Mouse (Mus musculus) cerebellum, adult 8-10 months (tissue): ENCODE data around the gene Slx4ip.
"Not testable (repeated sequence)": the region's sequence is repeated elsewhere in the genome, so short reads cannot be mapped to it uniquely, and the experiment has no call there.

Experiments used
- DNase-seq: peaks from one replicate; pipeline ENCODE4 v3.0.0; 2022

The Slx4ip gene

DNA sequence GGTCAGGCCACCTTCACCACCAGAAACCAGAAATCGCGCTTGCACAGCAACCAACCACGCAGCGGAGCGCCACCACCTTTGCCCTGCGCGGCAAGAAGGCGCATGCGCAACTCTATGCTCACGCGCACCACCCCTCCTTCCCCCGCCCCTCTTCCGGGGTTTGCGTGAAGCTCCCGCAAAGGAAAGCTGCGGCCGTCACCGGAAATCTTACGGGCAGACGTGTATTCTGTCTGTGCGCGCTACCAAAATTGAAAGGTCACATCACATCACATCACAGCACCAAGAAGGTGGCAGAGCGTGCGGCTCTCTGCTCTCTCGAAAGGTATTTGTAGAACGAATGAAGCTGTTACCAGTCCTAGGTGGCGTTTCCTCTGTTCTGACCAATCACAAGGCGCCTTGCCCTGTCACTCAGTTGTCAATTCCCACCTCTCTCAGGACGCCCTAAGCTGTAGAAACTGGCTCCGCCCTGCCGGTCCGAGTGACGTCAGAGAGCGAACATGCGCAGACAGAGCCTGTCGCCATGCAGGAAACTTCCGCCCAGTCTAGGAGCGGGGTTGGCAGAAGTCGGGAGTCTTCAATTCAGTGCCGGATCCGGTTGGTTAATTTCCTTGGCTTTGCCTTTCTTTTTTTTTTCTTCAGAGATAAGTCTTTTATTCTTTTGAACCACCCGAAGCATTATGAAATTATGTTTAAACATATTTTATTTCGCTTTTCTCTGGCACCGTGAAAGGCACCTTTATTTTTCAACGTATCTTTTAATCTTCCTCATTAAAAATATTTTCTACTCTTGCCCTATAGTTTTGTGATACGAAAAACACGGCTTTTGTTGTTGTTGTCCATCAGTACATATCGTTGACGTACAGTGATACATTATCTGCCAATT, at the start of gene Slx4ip, which contains the start of the genes AL731706.1 and Mkks:
Gene Slx4ip, plus strand, starts transcription at position 151 of the 883 bp plus-strand sequence.
Gene AL731706.1, minus strand, starts transcription at position 322 of the 883 bp plus-strand sequence.
Gene Mkks, minus strand, starts transcription at position 322 of the 883 bp plus-strand sequence.
- peak; percentile 98 for DNase-seq

GRCm38 (mm10) chr2:136850366-136850765, 40.7 kb upstream of the Slx4ip start:
- DNase-seq, result no peak

- no peak for DNase-seq
These were observed 36.3 kb upstream of the Slx4ip start for GRCm38 (mm10) chr2:136854543-136855388.

GRCm38 (mm10) chr2:136885579-136885978, 5.4 kb upstream of the Slx4ip start, which contains the start of gene AL731706.2:
AL731706.2 (minus strand) TSS chr2:136885679.
- no peak for DNase-seq

- DNase-seq, result peak; percentile 39
These were observed 4.2 kb upstream of the Slx4ip start for GRCm38 (mm10) chr2:136886846-136887245.

DNA sequence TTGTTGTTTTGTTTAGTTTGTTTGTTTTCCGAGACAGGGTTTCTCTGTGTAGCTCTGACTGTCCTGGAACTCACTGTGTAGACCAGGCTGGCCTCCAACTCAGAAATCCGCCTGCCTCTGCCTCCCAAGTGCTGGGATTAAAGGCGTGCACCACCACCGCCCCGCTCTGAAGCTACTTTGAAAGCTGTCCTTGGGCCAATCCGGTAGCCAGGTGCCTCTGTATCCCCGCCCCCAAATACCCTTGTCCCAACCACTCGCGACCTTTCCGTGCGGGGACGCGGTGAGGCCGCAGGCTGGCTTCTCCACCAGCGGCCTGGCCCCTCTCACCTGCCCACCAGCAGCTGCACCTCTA, 326 bp upstream of the Slx4ip start:
- DNase-seq, result not testable (repeated sequence)

- DNase-seq, result peak; percentile 96
These were observed 943 bp downstream of the Slx4ip start for GRCm38 (mm10) chr2:136891951-136892371.

DNA sequence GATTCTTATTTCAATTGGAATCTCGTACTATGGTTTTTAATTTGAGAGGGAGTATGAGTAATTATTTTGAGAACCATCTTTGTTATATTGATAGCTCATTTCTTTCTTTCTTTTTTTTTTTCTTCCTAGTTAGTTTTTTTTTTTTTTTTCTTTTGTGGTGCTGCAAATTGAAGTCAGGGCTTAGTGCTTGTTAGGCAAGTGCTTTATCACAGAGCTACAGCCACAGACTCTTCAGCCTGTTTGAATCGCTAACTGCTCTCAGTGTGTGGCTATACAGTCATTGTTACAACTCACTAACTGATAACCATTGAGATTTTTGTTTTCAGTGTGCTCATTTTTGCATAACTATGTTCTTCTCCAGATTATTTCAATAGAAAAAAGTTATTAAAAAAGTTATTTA, 3.5 kb downstream of the Slx4ip start:
- DNase-seq, result no peak

DNA sequence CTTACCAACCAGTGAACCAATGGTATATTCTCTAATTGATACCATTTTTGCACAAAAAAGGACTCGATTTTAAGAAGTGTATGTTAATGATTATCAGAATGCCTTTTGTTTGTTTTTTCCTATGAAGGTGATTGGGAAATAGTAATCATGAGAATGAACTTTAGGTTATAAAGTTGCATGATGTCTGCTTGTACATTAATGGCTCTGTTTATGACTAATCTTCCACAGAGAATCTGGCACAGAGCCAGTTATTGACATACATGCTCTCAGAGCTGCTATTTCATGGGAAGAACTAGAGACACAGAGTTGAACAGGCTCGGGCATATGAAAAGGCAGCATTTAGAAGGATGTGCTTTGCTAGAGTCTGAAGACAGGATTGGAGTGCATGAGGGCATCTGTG, 5.1 kb downstream of the Slx4ip start:
- DNase-seq, result no peak

DNA sequence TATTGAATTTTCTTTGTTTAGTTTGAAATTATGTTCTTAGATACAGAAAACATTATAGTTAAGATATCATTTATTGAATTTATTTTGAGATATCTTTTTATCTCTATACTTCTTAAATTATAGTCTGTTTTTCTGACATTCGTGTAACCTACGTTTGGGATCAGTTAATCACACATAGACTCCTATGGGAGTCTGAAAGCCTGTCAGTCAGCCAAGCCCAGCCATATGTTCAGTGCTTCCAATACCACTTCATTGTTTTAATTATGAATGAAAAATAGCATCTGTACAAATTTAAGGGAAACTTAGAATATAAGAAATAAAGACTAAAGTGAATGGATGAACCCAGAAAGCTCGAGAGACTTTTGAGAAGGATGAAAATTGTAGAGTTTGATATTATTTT, 17.6 kb downstream of the Slx4ip start:
- DNase-seq, result no peak

DNA sequence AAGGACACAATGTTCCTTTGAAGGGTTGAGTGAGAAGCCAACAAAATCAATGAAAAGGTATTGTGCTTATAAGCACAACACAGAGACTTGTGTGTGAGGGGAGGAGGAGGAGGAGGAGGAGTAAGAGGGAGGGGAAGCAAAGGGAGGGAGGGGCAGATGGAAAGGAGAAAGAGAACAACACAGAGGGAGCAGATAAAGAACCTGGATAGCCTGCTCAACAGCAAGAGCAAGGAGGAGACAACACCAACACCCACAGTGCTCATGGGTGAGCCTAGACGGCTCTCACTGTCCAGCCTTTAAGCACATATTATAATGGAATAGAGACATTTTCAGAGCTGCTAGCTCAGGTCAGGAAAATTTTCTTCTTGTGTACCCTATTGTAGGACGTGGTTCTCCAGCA, 18.3 kb downstream of the Slx4ip start:
- no peak for DNase-seq

- no peak for DNase-seq
These were observed 21.0 kb downstream of the Slx4ip start for GRCm38 (mm10) chr2:136911958-136912411.

- no peak for DNase-seq
These were observed 22.0 kb downstream of the Slx4ip start for GRCm38 (mm10) chr2:136913021-136913420.

DNA sequence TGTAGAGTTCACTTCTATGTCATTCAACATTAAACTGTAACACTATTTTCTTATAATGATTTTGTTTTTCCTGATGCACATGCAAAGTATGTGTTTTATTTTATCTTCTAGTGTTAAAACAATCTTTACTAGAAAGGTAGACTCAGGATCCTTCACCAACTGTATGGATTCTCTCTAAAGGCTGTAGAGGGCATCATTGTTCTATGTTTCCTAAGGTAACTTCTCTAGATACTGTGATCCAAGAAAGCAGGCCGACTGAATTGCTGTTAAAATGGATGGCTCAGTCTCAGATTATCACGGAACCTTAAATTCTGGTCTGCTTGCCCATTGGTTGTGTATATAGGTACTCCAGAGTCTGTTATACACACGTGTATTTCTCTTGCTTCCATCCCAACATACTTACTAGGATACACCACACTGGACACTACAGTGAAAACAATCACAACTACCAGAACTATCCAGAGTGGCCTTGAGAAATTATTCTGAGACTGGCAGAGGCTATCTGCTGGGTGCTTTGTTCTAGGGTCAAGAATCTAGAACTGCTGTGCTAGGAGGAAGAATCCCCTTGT, 23.4 kb downstream of the Slx4ip start:
- no peak for DNase-seq

DNA sequence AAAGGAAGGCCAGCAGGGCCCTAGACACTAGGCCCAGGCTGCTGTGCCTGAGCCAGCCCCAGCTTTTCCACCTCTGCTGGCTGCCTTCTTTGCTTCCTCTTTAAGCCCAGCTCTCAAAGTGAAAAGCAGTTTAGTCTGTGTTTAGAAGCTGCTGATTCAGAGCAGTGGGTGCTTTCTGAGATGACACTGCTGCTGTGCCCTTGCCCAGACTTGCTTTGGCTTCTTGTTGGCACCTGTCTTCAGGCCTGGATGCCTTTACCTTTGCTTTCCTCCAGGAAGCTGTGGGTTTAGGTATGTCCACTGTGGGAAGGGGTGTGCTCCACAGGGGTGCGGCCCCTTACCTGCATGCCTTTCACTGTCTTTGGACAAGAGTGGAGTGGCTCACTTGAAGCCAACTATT, 28.4 kb downstream of the Slx4ip start:
- no peak for DNase-seq

DNA sequence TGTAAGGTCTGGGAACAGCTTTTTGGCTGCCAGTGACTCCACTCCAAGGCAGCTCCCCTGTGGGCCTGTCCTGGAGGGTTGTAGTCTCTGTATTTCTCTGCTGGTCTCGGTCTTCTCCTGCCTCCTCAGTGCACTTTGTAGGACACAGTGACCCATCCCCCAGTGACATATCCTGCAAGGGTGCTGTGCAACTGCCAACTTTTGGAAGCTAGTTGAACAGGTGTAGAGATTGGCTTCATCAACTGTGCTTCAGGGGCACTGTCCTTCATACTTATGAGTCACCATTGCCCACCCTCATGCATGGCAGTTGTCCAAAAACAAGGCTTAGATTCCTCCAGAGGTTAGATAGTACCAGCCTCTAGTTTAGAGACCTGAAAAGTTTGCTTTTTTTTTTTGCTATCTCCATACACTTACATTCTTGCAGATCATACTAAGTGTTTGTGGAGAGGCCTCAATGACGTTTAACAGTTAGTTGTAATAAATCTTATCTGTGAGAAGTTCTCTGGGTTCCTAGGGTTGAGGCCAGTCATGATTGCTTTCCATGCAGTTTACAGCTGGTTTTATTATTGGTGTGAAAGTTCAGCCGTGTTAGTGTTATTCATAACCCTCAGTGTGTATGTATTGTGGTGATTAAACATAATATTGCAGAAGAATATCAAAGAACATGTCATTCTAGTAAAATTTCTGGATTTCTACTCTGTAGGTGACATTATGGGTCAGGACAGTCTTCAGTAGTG, 29.4 kb downstream of the Slx4ip start:
- no peak for DNase-seq

DNA sequence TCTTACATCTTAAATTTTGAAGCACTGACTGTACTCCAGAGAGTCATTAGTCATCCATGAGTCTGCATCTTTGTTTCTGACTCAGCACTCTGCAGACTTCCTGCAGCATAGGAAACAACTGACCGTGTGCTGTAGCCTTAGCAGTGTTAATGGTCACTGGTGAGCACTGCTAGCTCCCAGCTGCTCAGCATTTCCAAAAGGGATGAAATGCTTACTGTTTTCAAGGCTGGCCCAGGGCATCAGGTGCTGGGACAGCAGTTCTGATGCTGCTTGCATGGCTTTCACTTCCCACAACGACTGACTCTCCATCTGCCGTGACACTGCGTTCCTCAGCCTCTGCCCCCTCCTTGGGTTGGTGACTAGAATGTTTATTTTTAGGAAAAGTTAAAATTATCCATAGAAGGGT, 30.0 kb downstream of the Slx4ip start:
- DNase-seq, result no peak

- DNase-seq, result no peak
These were observed 45.6 kb downstream of the Slx4ip start for GRCm38 (mm10) chr2:136936391-136937288.

DNA sequence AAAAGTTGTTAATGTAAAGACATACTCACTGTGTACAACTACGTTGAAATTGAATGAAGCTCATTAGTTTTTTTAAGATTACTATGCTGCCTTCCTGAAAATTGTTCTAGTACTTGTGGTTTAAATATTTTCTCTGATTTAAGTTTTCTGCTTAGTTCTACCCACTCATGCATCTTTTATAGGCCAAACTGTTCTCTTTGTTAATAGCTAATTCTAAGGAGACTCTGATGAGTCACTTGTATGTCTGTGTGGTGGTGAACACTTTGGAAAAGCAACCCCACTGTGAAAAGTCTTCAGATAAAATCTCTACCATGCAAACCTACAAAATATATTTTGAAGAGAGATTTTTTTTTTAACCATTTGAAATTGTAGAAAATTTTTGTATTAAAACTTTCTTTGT, 47.2 kb downstream of the Slx4ip start:
- no peak for DNase-seq

DNA sequence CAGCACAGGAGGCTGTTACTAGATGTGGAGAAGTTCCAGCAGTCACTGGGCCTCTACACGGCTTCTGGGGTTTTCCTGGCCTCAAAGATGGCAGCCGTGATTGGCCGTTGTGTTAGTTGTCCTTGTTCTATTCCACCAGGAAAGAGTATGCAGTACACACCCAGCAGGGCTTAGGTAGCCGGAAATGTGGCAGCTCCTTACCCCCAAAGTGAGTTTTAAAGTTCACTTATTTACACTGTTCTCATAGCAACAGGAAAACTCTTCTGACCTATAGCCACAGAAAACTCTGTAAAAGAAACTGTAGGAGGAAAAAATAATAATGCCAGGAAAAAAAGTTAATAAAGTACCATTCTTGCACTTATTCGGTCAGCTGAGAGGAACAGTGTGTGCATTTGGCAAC, 55.3 kb downstream of the Slx4ip start:
- no peak for DNase-seq

DNA sequence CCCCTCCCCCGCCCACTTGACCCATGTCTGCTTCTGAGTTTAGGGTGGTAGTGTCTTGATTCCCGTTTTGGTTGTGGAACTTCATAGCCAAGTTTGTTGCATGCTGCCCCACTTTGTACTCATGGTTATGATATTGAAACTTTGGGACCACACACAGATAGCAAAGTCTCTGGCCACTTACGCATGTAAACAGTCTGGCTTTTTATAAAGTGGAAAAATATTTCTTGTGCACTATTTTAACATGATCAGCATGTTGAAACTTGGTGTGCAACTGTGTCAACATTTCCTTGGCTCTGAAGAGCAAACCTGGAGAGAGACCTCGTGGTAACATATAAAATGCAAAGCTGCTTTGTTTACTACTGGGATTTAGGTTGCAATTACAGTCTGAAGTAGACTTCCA, 56.5 kb downstream of the Slx4ip start:
- no peak for DNase-seq
